In the genomic region with DNA sequence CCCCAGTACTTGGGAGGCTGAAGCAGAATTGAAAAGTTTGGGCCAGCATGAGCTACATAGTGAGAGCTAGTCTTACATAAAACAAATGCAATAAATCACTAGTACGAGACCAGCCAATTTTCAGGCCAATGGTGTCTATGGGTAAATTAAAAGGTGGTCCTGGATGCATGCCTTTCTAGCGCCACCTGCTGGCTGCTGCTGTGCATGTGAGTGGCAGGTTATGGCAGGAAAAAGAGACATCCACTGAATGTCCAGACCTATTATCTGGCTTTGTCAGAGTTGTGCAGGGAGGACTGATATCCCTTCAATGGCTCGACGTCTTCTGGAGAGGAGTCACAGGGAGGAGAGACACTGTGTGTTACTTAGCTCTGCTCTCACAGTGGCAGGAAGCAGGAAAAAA, we compare ENCODE assay signal across 7 mouse cellular contexts. TPM values are rescaled to one million over a fixed set of nuclear protein-coding genes. Genes with fewer than 3 reads are reported as not detected.
DNase-seq lines count a peak whose midpoint lies in the region; ATAC-seq and TF ChIP-seq lines count a peak whose summit lies in the region.

No protein-coding gene starts in this region.

- no peaks in the 10 kb centered on the region for H3K27me3 ChIP-seq in kidney, adult 2 months (replicated peaks; ENCODE audit: control insufficient read depth, insufficient read depth, low read length)
- no peaks in the 10 kb centered on the region for H3K27me3 ChIP-seq in limb, embryonic 11.5 days (ENCODE audit: control insufficient read depth, insufficient read depth, low read length)
- H3K27me3 ChIP-seq in midbrain, embryonic 16.5 days (ENCODE audit: control insufficient read depth, insufficient read depth, low read depth, low read length) = no peaks in the 10 kb centered on the region

- H3K4me3 ChIP-seq in kidney, adult 2 months (ENCODE audit: insufficient read depth, low read depth, low read length) = no peak overlapping the region
- no peak overlapping the region for H3K4me3 ChIP-seq in limb, embryonic 11.5 days (ENCODE audit: low read depth, low read length)
- H3K4me3 ChIP-seq in midbrain, embryonic 16.5 days (ENCODE audit: low read depth, low read length) = no peak overlapping the region

- DNase-seq in adrenal gland, adult 2 months = peak; percentile 87
- peak; percentile 91 for DNase-seq in embryo, embryonic 11 days
- peak; percentile 97 for DNase-seq in heart, adult 11 months
- peak; percentile 92 for DNase-seq in kidney, adult 2 months
- peak; percentile 92 for DNase-seq in limb, embryonic 11.5 days (ENCODE audit: low spot score)
- DNase-seq in spleen, adult 18-20 months = peak; percentile 65 to 85

- TF ChIP-seq POLR2A in kidney, adult 2 months (IDR thresholded peaks at IDR 0.05; ENCODE audit: low read depth, low read length) = no peak

- H3K27ac ChIP-seq in kidney, adult 2 months (ENCODE audit: insufficient read depth, low read depth, low read length) = no peak overlapping the region
- H3K27ac ChIP-seq in limb, embryonic 11.5 days (replicated peaks; ENCODE audit: low read depth, low read length) = no peak overlapping the region
- no peak overlapping the region for H3K27ac ChIP-seq in midbrain, embryonic 16.5 days (ENCODE audit: low read length)

- TF ChIP-seq CTCF in kidney, adult 2 months (conservative IDR thresholded peaks at IDR 0.05; ENCODE audit: insufficient read depth, insufficient read length, low read depth, low read length) = peak; percentile 99

- ATAC-seq in limb, embryonic 11.5 days (ENCODE audit: insufficient number of reproducible peaks, low FRiP score, low TSS enrichment, low read depth) = no peak
- peak; percentile 67 for ATAC-seq in midbrain, embryonic 16.5 days

- H3K36me3 ChIP-seq in kidney, adult 2 months (ENCODE audit: control insufficient read depth, insufficient read depth, low read length) = peaks cover 2% of the 10 kb centered on the region; the same call in 1 of the 2 replicates
- H3K36me3 ChIP-seq in limb, embryonic 11.5 days (ENCODE audit: control insufficient read depth, insufficient read depth, low read length) = peaks cover 11% of the 10 kb centered on the region
- peaks cover 11% of the 10 kb centered on the region for H3K36me3 ChIP-seq in midbrain, embryonic 16.5 days (ENCODE audit: control insufficient read depth, insufficient read depth, low read length)

- H3K9ac ChIP-seq in limb, embryonic 11.5 days (ENCODE audit: low read length) = no peak overlapping the region
- no peak overlapping the region for H3K9ac ChIP-seq in midbrain, embryonic 16.5 days (ENCODE audit: low read depth, low read length)

- H3K4me1 ChIP-seq in kidney, adult 2 months (ENCODE audit: control insufficient read depth, insufficient read depth, low read length) = peaks cover 9% of the 10 kb centered on the region; the same call in 1 of the 2 replicates
- H3K4me1 ChIP-seq in limb, embryonic 11.5 days (ENCODE audit: control insufficient read depth, insufficient read depth, low read length) = no peaks in the 10 kb centered on the region
- H3K4me1 ChIP-seq in midbrain, embryonic 16.5 days (ENCODE audit: control insufficient read depth, insufficient read depth, low read length) = peaks cover 2% of the 10 kb centered on the region; the same call in 1 of the 2 replicates

- 2% methylated on average over 4 of the region's 4 CpGs for WGBS in kidney, adult 2 months
- WGBS in limb, embryonic 11.5 days = 13% methylated on average over 4 of the region's 4 CpGs
- 2% methylated on average over 4 of the region's 4 CpGs for WGBS in midbrain, embryonic 16.5 days

- H3K9me3 ChIP-seq in limb, embryonic 11.5 days (ENCODE audit: control insufficient read depth, low read length) = no peaks in the 10 kb centered on the region
- no peaks in the 10 kb centered on the region for H3K9me3 ChIP-seq in midbrain, embryonic 16.5 days (replicated peaks; ENCODE audit: control insufficient read depth, low read length, poor library complexity, severe bottlenecking)

- no peak overlapping the region for H3K4me2 ChIP-seq in limb, embryonic 11.5 days (ENCODE audit: low read depth, severe bottlenecking)
- H3K4me2 ChIP-seq in midbrain, embryonic 16.5 days (ENCODE audit: low read length) = no peak overlapping the region

RNA-seq across cellular contexts. Expression of a gene that starts 15.1 kb away (rescaled TPM):
- 100 to 1,000 TPM; 318 to 321 TPM for total RNA-seq in adrenal gland, adult 2 months (2021)
- 41.6 and 49.5 TPM in 2 replicates for polyA plus RNA-seq in adrenal gland, adult 2 months (2012; rRNA removed)
- polyA plus RNA-seq in kidney, adult 2 months (2012; rRNA removed) = 87.3 and 102 TPM in 2 replicates
- polyA plus RNA-seq in limb, embryonic 11.5 days (2014; fragmentation: Nextera tagmentation; extraction: Ambion mirVana) = 725 and 743 TPM in 2 replicates
- polyA plus RNA-seq in midbrain, embryonic 16.5 days (2015; fragmentation: Nextera tagmentation; extraction: Ambion mirVana) = 484 and 516 TPM in 2 replicates

RNA-seq across cellular contexts. Expression of a gene that starts 15.1 kb away (rescaled TPM):
- total RNA-seq in adrenal gland, adult 2 months (2021) = 10 to 100 TPM; 19.1 to 24.9 TPM
- 4.2 and 6.2 TPM in 2 replicates for polyA plus RNA-seq in adrenal gland, adult 2 months (2012; rRNA removed)
- polyA plus RNA-seq in kidney, adult 2 months (2012; rRNA removed) = 10.8 and 13.6 TPM in 2 replicates
- 14.5 and 16.6 TPM in 2 replicates for polyA plus RNA-seq in limb, embryonic 11.5 days (2014; fragmentation: Nextera tagmentation; extraction: Ambion mirVana)
- polyA plus RNA-seq in midbrain, embryonic 16.5 days (2015; fragmentation: Nextera tagmentation; extraction: Ambion mirVana) = 8.2 and 9.3 TPM in 2 replicates

RNA-seq across cellular contexts. Expression of a gene that starts 21.3 kb away (rescaled TPM):
- total RNA-seq in adrenal gland, adult 2 months (2021) = 100 to 1,000 TPM; 159 to 177 TPM
- 113 and 193 TPM in 2 replicates for polyA plus RNA-seq in adrenal gland, adult 2 months (2012; rRNA removed)
- 343 and 361 TPM in 2 replicates for polyA plus RNA-seq in kidney, adult 2 months (2012; rRNA removed)
- polyA plus RNA-seq in limb, embryonic 11.5 days (2014; fragmentation: Nextera tagmentation; extraction: Ambion mirVana) = 0.54 and 1.1 TPM in 2 replicates
- polyA plus RNA-seq in midbrain, embryonic 16.5 days (2015; fragmentation: Nextera tagmentation; extraction: Ambion mirVana) = 8.7 and 12.8 TPM in 2 replicates

RNA-seq across cellular contexts. Expression of a gene that starts 55.7 kb away (rescaled TPM):
- total RNA-seq in adrenal gland, adult 2 months (2021) = 100 to 1,000 TPM; 115 to 125 TPM
- polyA plus RNA-seq in adrenal gland, adult 2 months (2012; rRNA removed) = 12.0 and 16.3 TPM in 2 replicates
- 36.1 and 46.6 TPM in 2 replicates for polyA plus RNA-seq in kidney, adult 2 months (2012; rRNA removed)
- polyA plus RNA-seq in limb, embryonic 11.5 days (2014; fragmentation: Nextera tagmentation; extraction: Ambion mirVana) = 40.5 and 41.5 TPM in 2 replicates
- polyA plus RNA-seq in midbrain, embryonic 16.5 days (2015; fragmentation: Nextera tagmentation; extraction: Ambion mirVana) = 99.8 and 106 TPM in 2 replicates
